Mouse (Mus musculus): ENCODE data around the gene Slc9a8.

The Slc9a8 gene

DNA sequence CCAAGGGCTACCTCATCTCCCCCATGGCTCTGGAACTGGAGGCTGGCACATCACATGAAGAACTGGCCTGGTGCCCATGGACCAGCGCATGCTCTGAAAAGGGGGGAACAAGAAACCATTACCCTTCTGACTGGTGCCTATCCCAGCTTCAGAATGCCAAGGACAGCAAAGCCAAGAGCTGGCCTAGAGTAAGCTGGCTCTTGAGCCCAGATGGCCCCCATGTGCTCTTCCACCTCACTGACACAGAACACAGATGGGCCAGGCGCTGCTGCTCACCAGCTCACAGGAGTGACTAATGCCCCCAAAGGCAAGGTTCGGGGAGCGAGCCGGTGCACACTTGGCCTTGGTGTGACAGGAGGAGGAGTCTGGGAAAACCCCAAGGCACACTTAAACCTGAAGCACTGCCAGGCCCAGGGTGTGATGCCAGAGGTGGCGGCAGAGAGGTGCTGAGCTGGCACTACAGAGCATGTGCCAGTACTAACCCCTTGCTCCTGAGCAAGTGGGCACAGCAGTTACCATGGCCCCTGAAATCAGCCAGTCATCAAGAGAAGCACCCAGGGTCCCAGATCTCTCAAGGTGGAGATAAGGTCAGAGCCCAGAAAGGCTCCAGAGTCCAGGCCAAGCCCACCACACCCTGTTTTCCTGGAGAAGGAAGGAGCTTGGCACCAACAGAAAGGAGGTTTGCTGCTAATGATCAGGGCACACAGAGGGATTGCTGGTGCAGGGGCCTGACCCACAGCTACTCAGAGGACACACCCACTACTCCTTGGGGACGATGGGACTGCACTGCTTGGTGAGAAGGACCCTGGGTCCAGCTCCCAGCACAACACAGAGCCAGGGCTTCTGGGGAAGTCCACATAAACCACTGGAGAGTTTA, 64.2 kb downstream of the Slc9a8 start:
- DNase-seq = peak; percentile 75 to 91

DNA sequence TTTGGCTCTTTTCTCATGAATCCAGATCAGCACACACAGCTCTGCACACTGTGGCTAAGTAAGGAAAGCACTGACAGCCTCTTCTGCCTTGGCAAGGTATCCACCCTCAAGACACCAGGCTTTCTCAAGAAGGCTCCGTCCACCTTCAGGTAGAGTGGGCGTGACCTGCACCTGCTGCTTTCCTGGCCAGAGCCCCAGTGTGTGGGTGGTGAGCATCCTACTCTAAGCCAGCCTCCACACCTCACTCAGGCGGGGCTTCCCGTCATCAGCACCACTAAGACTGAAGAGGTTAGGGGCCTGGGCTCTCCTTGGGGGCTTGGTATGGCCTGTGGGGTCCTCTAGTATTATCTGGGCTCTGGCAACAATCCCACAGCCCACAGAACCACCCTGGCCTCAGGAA, 65.1 kb downstream of the Slc9a8 start:
- DNase-seq = no peak

DNA sequence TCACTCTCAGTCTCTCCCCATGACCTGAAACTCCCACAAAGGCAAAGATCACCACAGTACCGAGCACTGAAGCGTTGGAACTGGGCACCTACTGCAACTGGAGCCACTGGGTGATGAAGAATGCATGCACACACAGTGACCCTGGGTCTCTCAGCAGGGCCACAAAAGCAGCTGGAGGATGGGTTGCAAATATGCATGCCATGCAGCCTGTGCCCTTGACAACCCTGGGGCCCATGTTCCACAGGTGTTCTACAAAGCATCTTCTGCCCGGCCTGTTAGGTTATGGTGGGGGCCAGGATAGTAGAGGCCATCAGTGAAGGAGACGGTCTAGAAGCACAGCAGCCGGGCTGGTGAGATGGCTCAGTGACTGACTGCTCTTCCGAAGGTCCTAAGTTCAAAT, 66.0 kb downstream of the Slc9a8 start:
- DNase-seq = no peak

DNA sequence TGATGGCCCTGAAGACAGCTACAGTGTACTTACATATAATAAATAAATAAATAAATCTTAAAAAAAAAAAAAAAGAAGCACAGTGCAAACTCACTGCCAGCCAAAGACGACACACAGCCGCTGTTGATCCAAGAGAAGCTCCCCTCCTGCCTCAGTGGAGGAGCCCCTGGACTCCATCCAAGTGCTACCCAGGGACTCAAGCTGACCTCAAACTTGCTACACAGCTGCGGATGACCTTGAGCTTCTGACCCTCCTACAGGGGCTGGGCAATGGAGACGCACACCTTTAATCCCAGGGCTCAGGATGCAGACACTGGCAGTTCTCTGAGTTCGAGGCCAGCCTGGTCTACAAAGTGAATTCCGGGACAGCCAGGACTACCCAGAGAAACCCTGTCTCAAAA, 66.5 kb downstream of the Slc9a8 start:
- no peak for DNase-seq

DNA sequence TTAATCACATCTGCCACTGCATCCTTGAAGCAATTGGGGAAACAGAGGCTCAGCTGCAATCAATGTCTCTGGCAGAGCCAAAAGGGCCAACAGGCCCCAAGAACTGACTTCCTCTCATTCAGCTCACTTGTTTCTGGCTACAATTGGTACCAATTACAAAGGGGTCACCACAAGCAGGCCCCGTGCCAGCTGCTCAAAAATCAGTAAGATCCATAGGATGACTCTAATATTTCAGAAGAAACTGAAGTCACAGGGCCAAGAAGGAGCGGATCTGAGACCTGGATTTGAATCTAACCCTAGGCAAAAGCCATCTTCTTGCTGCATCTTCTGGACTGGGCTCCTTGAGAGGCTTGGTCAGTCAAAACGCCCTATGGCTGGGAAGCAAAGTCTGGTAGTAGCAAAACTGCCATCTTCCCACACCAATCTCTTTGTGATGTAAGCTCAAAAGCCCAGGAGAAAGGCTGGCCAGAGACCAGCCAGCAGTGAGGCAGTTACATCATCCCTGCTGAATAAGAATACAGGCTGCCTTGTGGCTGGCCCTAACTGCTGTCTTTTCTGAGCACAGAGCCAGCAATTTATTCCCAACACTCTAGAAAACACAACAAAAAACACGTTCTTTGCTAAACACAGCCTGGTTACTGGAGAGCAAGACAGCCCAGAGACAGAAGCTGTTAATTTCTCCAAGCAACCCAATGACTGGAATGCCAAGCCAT, 69.5 kb downstream of the Slc9a8 start:
- no peak for DNase-seq

DNA sequence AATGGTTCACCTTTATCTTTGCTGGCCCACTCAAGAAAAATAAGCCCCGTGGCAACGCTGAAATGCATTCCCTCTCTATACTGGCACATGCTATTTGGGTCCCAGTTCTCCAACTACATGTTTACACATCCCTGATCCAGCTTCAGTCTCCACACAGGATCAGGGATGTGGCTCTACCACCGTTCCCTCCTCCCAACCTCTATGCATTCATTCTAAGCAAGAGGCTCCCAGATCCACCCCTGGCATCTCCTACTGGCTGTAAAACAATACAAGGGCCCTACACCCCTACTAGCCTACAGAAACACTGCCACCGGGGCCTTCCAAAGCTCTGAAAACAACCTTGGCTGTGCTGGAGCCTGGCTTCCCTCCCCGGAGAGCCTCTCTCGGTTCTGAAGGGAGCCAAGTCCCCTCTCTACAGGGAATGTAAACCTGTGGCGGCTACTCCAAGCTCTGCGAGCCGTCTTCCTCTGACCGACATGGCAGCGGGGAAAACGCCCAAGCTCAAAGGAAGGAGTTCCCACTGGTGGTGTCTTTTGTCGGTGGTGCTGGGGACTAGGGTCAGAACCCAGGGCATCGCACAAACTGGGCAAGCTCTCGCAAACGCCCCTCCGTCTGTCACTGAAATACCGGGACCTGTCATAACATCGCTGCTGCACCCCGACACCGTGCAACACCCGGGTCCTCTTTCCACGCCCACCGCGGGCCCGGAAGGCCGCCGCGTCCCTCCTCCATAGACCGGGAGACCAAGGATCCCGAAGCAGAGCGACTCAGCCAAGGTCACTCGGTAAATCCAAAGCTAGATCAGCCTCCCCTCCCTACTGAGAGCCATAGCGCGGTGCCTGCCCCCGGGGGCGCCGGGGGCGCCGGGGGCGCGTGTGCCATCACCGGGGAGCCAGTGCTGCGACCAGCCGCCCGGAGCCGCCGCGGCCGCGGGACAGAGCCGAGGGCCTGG, 70.5 kb downstream of the Slc9a8 start, which contains the start of gene Rnf114:
TSS of gene Rnf114 (plus strand) at position 889 of the 952 bp plus-strand sequence.
- peak; percentile 36 to 64 for DNase-seq

DNA sequence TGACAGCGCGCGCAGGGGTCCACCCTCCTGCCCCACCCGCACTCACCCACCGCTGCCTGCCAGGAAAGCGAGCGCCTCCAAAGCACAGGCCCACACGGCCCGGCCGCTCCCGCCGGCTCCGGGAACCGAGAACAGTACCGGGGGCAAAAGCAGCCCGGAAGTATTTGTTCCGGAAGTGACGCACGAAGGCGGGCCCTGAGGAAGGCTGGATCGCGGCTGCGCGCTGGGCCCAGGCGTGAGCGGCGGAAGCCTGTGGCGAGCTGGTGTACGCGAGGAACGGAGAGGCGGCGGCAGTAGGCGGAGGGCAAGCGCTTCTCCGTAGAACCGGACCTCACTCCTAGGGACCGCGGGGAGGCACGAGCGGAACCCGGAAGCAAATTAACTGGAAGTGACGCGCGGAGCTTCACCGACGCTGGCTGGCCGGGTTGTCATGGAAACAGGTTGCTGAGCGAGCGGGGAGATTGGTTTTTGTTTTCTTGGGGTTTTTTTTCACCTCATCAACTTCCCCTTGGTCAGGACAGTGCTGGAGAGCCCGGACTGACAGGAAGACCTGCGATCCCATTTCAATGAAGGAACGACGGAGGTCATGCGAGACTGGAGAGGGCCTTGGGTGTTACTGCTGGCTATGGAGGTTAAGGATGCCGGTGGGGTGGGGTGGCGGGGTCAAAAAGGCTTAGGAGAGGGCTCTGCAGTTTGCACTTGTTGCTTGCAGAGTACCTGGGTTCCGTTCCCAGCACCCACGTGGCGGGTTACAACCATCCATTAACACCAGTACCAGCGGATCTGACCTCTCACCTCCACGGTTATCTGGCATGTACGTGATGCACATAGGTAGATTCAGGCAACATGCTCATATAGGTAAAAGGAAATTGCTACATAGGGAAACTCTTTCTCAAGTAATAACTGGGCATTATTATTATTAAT, 71.5 kb downstream of the Slc9a8 start, which contains the start of gene Spata2:
TSS of gene Spata2 (minus strand) at position 175 of the 924 bp plus-strand sequence.
- peak; percentile 94 to 96 for DNase-seq

DNA sequence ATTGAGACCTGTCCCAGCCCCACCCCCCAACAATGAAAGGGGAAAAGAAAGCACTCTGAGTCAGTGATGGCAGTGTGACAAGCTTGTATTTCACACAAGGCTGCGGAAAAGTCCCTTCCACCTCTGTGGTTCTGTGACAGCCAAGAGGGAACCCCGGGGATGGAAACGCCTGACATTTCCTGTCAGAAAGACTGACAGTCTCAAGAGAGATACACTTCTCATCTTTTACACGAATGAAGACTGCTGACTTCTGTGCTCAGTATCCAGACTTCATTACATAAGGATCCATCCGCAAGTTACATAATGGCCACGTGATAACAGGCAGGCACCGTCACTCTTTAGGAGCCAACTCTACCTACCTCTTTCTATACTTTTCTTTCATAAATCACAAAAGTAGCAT, 74.9 kb downstream of the Slc9a8 start:
- no peak for DNase-seq

DNA sequence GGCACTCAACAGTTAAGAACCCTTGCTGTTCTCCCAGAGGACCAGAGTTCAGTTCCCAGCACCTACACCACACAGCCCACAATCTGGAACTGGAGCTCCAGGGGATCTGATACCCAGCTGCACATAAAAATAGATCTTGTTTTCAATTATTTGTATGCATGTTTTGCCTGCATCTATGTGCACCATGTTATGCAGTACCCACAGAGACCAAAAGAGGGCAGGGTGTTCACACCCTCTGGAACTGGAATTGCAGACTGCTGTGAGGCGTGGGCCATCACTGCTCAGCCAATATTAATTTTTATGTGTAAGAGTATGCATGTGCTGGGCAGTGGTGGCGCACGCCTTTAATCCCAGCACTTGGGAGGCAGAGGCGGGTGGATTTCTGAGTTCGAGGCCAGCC, 75.8 kb downstream of the Slc9a8 start:
- peak; percentile 61 to 78 for DNase-seq

DNA sequence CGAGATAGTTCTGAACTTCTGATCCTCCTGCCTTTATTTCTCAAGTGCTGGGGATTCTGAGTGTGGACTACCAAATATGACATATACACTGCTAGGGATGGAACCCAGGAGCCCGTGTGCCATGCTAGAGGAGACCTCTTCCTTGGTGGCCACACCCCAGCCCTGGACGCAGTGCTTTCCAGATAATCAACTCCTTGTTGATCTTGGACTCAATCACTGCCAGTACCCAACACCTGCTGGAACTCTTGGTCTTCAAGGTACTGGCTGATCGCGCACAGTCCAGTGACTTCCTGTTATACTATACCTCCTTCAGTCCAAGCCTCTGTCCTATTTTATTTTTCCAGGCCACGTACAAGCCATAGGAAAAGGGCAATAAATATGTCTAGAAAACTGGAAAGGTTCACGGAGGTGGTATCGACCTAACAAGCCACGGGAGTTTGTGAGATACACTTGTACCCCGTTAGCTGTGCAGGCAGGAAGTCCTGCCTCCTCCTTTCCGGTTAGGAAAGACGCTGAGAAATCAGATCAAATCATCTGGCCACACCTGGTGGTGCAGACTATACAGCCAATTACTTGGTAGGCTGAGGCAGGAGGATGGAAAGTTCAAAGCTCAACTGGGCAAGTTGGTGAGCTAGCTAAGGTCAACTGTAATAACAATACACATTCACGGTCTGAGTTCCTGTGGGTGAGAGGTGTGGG, 81.2 kb downstream of the Slc9a8 start:
- no peak for DNase-seq

DNA sequence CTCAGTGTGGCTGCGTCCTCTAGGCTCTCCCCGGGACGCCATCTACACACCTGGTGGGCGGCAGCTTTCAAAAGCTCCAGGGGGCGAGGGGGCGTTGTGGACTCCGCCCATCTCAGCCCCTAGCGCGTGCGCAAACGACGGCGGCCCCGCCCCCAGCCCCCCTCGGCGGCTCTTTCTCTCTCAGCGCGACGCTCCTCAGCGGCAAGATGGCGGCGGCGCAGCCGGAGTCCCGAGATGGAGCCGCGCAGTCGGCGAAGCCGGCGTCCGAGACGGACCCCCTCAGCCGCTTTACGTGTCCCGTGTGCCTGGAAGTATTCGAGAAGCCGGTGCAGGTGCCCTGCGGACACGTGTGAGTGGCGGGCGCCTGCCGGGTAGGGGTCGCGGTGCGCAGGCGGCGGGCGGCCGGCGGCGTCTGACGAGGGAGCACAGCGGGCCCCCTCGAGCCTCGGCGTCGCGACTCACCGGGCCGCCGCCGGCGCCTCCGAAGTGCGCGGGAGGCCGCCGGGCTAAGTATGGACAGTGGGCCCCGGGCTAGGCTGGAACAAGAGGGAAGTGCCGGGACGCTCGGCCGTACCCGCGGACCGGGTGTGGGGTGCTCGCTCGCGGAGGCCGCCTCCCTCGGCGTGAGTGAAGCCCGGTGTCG, 81.9 kb downstream of the Slc9a8 start:
- DNase-seq = peak; percentile 91 to 94

DNA sequence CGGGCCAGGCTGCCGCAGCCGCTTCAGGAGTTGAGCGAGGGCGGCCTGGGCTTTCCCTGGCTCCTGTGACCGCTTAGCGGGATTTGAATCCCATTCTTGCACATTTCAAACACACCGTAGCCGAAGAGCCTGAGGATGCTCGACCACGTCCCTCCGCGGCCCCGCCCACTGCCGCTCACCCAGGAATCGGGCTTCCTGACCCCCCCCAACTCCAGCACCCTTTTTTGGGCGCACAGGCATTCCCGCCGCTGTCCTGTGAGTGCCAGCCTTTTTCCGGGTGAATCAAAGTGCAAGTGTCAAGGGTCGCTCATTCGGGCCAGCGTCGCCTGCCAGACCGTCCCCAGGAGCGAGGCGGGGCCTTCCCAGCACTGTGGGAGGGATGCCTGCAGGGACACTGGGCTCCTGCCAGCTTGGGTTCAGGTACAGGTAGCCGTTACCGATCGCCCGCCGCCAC, 82.4 kb downstream of the Slc9a8 start:
- peak; percentile 88 to 94 for DNase-seq

DNA sequence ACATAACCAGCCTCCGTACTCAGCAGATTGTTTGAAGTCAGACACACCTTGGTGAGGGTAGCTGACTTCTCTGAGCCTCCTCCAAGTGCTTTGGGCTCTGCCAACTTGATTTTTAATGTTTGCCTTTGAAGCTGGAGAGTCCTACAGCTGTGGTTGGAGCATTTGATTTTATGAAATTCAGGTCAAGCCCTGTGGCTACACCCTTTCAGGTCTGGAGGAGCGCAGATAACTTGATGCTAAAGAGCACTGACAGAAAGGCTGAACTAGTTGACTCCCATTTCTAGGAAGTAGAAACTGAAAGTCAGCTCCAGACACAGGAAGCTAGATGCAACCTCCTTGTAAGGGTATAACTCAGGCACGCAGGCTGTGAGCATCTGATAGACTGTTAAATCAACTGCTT, 83.6 kb downstream of the Slc9a8 start:
- peak in 1 of 2 experiments; percentile 26 for DNase-seq

DNA sequence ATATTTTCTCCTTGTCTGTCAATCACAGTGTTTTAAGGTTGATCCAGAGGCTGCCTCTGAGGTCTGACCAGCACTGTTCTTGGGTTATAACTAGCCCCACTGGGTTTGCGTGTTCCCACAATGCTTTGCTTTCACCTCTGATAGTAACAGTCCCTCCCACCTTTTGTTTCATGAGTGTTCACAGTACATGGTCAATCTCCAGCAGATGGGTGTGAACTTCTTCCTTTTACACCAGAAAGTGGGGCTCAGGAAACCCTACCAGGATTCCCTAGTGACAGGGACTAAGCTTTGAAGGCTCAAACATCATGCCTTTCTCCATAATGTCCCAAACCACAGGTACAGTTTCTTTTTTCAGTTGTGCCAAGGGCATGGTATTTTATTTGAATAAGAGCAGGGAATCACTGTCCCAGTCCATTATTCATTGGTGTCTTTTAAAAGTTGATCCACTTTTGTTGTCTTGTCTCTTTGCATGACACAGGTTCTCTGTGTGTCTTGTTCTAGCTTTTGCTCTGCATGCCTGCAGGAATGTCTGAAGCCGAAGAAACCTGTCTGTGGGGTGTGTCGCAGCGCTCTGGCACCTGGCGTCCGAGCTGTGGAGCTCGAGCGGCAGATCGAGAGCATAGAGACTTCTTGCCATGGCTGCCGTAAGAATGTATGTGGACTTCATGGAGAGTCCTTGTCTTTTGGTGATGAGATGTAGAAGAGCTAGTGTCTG, 85.2 kb downstream of the Slc9a8 start:
- DNase-seq = peak in 1 of 2 experiments; percentile 23

DNA sequence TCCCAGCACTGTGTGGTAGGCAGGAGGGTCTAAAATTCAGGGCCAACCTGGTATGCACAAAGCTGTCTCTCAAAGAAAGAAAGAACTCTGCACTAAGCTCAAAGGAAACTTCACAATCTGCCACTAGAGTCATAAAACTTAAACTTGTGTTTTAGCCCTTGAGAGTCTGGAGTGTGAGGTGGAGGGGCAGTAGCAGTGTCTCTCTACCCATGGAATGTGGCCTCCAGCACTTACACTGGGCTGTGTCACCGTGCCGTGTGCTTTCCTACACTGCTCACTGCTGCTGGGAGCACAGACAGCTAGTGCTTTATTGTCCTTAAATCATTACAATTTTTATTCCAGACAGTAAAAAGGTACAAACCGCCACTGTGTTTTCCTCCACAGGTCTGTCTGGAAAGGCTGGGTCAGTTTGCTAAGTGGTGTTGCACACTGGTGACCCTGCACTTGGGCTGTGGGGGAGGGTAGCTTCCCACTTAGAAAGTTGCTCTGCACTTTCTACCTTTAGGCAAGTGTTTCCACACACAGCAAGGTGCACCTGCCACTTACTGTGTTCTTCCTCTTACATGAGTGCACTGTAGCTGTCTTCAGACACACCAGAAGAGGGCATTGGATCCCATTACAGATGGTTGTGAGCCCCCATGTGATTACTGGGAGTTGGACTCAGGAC, 86.3 kb downstream of the Slc9a8 start:
- DNase-seq = peak in 1 of 2 experiments; percentile 24

DNA sequence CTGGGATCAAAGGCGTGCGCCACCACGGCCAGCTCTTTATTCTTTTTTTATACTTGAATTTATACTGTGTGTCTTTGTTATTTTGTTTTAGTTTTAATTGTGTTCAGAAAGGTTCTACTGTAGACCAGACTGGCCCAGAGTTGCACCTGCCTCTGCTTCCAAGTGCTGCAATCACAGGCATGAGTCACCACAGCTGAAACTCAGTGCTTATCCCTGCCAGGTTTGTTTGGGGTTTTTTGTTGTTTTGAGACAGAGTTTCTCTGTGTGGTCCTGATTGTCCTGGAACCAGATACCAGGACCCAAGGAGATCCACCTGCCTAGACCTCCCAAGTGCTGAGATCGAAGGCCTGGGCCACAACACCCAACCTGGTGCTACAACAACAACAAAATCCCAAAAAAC, 87.1 kb downstream of the Slc9a8 start:
- DNase-seq = peak in 1 of 2 experiments; percentile 4

DNA sequence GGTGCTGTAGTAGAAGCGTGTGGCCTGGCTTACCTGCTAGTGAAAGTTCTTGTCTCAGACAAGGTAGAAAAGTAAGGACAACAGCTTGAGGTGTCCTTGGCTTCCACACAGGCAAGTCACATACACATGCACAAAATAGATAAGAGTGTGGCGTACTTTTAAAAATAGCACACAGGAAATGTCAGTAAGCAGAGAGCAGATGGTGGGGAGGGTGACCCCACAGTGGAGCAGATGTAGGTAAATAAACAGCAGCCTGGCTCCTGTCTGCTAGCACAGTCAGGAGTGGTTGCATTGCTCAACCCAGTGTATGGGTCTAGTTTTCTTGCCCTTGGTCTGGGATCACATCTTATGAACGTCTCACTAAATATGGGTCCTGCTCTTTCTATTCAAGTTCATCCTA, 89.0 kb downstream of the Slc9a8 start:
- DNase-seq = no peak

DNA sequence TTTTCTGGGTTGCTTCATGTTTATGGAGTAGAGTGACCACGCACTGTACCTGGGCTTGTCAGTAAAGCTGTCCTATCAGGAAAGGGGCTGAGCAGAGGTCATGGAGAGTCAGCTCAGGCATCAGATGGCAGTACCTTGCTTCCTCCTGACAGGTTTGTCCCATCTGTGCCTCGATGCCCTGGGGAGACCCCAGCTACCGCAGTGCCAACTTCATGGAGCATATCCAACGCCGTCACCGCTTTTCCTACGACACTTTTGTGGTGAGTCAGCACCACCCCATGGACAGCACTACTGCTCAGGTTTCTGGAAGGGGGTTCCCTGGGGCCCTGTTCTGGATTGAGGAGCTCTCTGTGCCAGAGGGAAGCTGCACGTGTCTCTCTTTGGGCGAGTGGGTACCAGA, 90.9 kb downstream of the Slc9a8 start:
- DNase-seq = no peak

DNA sequence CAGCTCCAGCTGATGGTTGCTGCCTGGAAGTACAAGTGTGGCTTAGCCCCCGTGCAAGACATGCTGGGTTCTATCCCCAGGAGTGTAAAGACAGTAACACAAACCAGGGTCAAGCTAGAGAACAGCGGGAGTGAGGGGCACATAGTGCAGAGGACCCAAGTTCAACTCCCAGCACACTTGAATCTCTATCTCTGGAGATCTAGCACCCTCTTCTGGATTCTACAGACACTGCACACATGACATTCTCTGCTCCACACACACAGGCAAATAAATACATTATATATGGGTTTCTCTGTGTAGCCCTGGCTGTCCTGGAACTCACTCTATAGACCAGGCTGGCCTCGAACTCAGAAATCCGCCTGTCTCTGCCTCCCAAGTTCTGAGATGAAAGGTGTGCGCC, 91.5 kb downstream of the Slc9a8 start:
- DNase-seq = no peak
